Mouse (Mus musculus) midbrain, postnatal 0 days (tissue): ENCODE measurements around the gene 1700013F07Rik. TPM values are rescaled to one million over a fixed set of nuclear protein-coding genes. Genes with fewer than 3 reads are reported as not detected.
"Not testable (repeated sequence)": the region's sequence is repeated elsewhere in the genome, so short reads cannot be mapped to it uniquely, and the experiment has no call there.

Experiments
- ATAC-seq: fragments of 200-750 bp; cut with Nextera tagmentation; 2 replicates; pipeline ENCODE4 v1.8.0; 2017; ENCODE audit warnings: moderate number of reproducible peaks, mild to moderate bottlenecking, moderate TSS enrichment, moderate library complexity; ENCODE audit not compliant: low FRiP score
- DNase-seq: peaks from one replicate; pipeline ENCODE4 v3.0.0-alpha.2; 2015; ENCODE audit warnings: low spot score
- H3K27ac ChIP-seq: fragments of 300-500 bp; sonication (generic); 2 replicates; pipeline ENCODE4 v1.5.1; 2014; ENCODE audit warnings: low read depth, mild to moderate bottlenecking, low read length, mixed read lengths
- H3K27me3 ChIP-seq: fragments of 300-500 bp; sonication (generic); 2 replicates; pipeline ENCODE4 v1.6.1; 2014; ENCODE audit warnings: low read length, control low read depth, mixed read lengths; ENCODE audit not compliant: insufficient read depth
- H3K36me3 ChIP-seq: fragments of 300-500 bp; sonication (generic); 2 replicates; pipeline ENCODE4 v1.6.1; 2014; ENCODE audit warnings: low read length, control low read depth, mixed read lengths; ENCODE audit not compliant: insufficient read depth
- H3K4me1 ChIP-seq: fragments of 300-500 bp; sonication (generic); 2 replicates; pipeline ENCODE4 v1.6.1; 2014; ENCODE audit warnings: mild to moderate bottlenecking, control low read depth, antibody characterized with exemption, low read length, mixed read lengths; ENCODE audit not compliant: insufficient read depth
- H3K4me2 ChIP-seq: fragments of 300-500 bp; sonication (generic); 2 replicates; pipeline ENCODE4 v1.6.1; 2014; ENCODE audit warnings: low read depth, mild to moderate bottlenecking, low read length, mixed read lengths; ENCODE audit not compliant: poor library complexity, severe bottlenecking
- H3K4me3 ChIP-seq: fragments of 300-500 bp; sonication (generic); 2 replicates; pipeline ENCODE4 v1.5.1; 2014; ENCODE audit warnings: low read depth, mild to moderate bottlenecking, low read length, moderate library complexity
- H3K9ac ChIP-seq: fragments of 300-500 bp; sonication (generic); replicated peaks from 2 replicates; pipeline ENCODE4 v1.6.1; 2014; ENCODE audit warnings: mild to moderate bottlenecking, low read length, moderate library complexity, mixed read lengths; ENCODE audit not compliant: poor library complexity, severe bottlenecking
- H3K9me3 ChIP-seq: fragments of 300-500 bp; sonication (generic); 2 replicates; pipeline ENCODE4 v1.6.1; 2016; ENCODE audit warnings: low read length, control low read depth
- CTCF ChIP-seq: IDR thresholded peaks from 2 replicates; pipeline ENCODE4 v1.5.1; 2016; ENCODE audit warnings: antibody characterized with exemption, mild to moderate bottlenecking
- WGBS: fragments of 180-500 bp; shearing (Covaris S2); extraction: QIAGEN DNeasy Blood & Tissue Kit; methylation state at CpG from one replicate; pipeline ENCODE4 v1.1.7; 2014; 5-methylcytosine and 5-hydroxymethylcytosine counted together
- polyA plus RNA-seq: library from polyadenylated mRNA; unstranded; fragments of >200 nt; fragmentation: Nextera tagmentation; extraction: Ambion mirVana; gene quantifications from 2 replicates; pipeline ENCODE4 v1.2.1, GENCODE M21; 2015
- total RNA-seq: library from RNA; depleted of rRNA; stranded (reverse); fragments of >200 nt; gene quantifications from 2 replicates; pipeline ENCODE4 v1.2.3, GENCODE M21; 2014

1700013F07Rik gene
- total and polyA plus RNA-seq, 2 experiments from 2014 or later: 2.4 to 4.4 TPM

DNA sequence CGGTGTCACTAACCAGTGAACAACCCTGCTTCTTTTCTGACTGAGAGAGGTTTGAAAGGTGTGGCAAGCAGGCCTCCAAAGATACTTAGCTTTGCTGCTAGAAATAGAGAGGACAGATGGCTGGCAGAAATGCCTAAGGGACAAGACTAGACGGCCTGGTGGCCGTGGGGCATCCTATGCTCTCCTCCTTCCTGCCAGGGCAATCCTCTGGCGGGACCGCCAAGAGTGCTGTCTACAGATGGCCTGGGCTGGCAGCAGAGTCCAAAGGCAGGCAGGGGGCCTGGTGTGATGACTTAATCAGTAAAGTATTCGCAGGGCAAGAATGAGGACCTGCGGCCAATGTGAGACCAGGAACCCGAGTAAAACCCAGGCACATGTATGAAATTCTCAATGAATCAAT lies 34.1 kb upstream of the 1700013F07Rik start:
- no peak for ATAC-seq
- no peak overlapping the region for H3K27ac ChIP-seq
- H3K4me3 ChIP-seq: no peak overlapping the region
- H3K36me3 ChIP-seq: no peaks in the 10 kb centered on the region
- H3K4me1 ChIP-seq: no peaks in the 10 kb centered on the region
- DNase-seq: peak; percentile 28
- no peaks in the 10 kb centered on the region for H3K27me3 ChIP-seq
- no peaks in the 10 kb centered on the region for H3K9me3 ChIP-seq
- no peak for TF ChIP-seq CTCF
- no peak overlapping the region for H3K9ac ChIP-seq
- 43% methylated on average over 8 of the region's 8 CpGs for whole genome bisulfite sequencing
- no peak overlapping the region for H3K4me2 ChIP-seq

- not testable (repeated sequence) for H3K27me3 ChIP-seq, H3K4me3 ChIP-seq, DNase-seq, ATAC-seq, H3K9ac ChIP-seq, H3K36me3 ChIP-seq, H3K4me1 ChIP-seq, H3K9me3 ChIP-seq, H3K4me2 ChIP-seq, H3K27ac ChIP-seq
- WGBS: 82% methylated on average over 3 of the region's 3 CpGs
Measured at GRCm38 (mm10) chr3:108501411-108501810, 32.5 kb upstream of the 1700013F07Rik start.

DNA sequence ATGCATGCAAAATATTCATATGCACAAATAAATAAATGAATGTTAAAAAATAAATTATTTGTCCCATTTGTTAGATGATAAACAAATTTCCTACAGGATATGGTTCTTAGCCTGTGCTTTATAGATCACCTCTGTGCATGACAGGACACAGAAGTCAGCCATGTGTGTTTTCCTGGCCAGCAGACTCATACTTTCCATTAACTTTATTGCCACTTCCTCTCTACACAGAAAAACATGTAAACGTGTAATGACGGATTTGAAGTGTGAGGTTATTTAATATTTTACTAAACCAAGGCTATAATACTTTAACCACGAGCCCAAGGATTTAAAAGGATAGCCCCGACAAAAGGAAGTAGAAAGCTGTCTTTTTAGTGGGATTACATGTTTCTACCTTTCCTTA lies 30.0 kb upstream of the 1700013F07Rik start:
- DNase-seq (no peak), ATAC-seq (no peak)
- no peak for TF ChIP-seq CTCF
- no peak overlapping the region for H3K9ac ChIP-seq
- 92% methylated on average over 4 of the region's 4 CpGs for WGBS
- H3K27ac ChIP-seq: no peak overlapping the region
- H3K36me3 ChIP-seq: no peaks in the 10 kb centered on the region
- no peaks in the 10 kb centered on the region for H3K4me1 ChIP-seq
- H3K9me3 ChIP-seq: no peaks in the 10 kb centered on the region
- no peak overlapping the region for H3K4me2 ChIP-seq
- no peaks in the 10 kb centered on the region for H3K27me3 ChIP-seq
- no peak overlapping the region for H3K4me3 ChIP-seq

- DNase-seq: peak; percentile 49
- H3K9me3 ChIP-seq: no peaks in the 10 kb centered on the region
- no peaks in the 10 kb centered on the region for H3K4me1 ChIP-seq
- ATAC-seq: no peak
- WGBS: 76% methylated on average over 4 of the region's 4 CpGs
- no peak for TF ChIP-seq CTCF
- H3K27ac ChIP-seq: no peak overlapping the region
- H3K9ac ChIP-seq: no peak overlapping the region
- H3K4me2 ChIP-seq: no peak overlapping the region
- no peaks in the 10 kb centered on the region for H3K36me3 ChIP-seq
- no peaks in the 10 kb centered on the region for H3K27me3 ChIP-seq
- H3K4me3 ChIP-seq: no peak overlapping the region
Measured at GRCm38 (mm10) chr3:108508745-108509474, 25.0 kb upstream of the 1700013F07Rik start.

GRCm38 (mm10) chr3:108510156-108510555 lies 23.8 kb upstream of the 1700013F07Rik start:
- Histone ChIP-seq H3K4me1 (no peaks in the 10 kb centered on the region), H3K27ac (no peak overlapping the region), H3K4me3 (no peak overlapping the region), H3K4me2 (no peak overlapping the region), H3K36me3 (no peaks in the 10 kb centered on the region), H3K9me3 (no peaks in the 10 kb centered on the region), H3K27me3 (no peaks in the 10 kb centered on the region), H3K9ac (no peak overlapping the region)
- DNase-seq: no peak
- 38% methylated on average over 1 of the region's 2 CpGs for WGBS
- ATAC-seq: no peak
- TF ChIP-seq CTCF: no peak

DNA sequence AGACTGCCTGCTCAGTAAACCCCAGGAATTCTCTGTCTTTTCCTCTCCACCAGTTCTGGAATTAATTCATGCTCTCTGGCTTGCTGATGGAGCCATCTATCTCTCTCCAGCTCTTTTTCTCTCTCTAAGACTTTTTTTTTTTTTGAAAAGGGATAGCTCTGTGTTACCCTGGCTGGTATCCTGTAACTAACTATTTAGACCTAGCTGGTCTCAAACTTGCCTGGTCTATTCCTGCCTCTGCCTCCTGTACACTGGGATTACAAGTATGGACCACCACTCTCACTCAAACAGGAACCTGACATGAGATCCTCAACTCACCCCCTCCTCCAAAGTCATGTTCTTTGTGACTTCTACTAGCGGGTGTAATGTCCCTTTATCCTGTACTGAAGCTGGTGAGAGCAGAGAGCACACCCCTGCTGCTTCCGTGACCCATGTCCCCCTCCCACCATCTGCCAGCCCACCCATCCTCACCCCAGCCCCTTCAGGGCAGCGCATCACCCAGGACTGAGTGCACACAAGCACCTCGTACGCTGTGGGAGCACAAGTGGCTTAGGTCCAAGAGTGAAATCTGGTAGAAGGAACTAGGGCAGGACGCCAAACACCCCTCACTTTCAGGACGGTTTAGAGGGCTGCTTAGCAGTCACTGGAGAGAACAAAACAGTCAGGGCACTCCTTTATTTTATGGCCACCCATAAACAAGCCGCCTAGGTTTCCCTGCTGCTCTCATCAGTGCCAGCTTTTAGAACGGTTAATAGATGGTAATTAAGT lies 23.1 kb upstream of the 1700013F07Rik start:
- Histone ChIP-seq H3K27ac (no peak overlapping the region), H3K9ac (no peak overlapping the region), H3K4me2 (no peak overlapping the region), H3K4me3 (no peak overlapping the region), H3K27me3 (no peaks in the 10 kb centered on the region), H3K4me1 (no peaks in the 10 kb centered on the region), H3K36me3 (no peaks in the 10 kb centered on the region), H3K9me3 (no peaks in the 10 kb centered on the region)
- peak; percentile 88 for DNase-seq
- no peak for TF ChIP-seq CTCF
- peak; percentile 54; the same call in 1 of the 2 replicates for ATAC-seq
- 17% methylated on average over 9 of the region's 9 CpGs for WGBS
